ENCODE assay signal across 8 mouse cellular contexts in genomic region chr12:69129634-69130310, GRCm38 (mm10). TPM values are rescaled to one million over a fixed set of nuclear protein-coding genes. Genes with fewer than 3 reads are reported as not detected.
DNase-seq lines count a peak whose midpoint lies in the region; ATAC-seq and TF ChIP-seq lines count a peak whose summit lies in the region.

No protein-coding gene starts in this region.

- H3K36me3 ChIP-seq in midbrain, embryonic 10.5 days = no peaks in the 10 kb centered on the region
- no peaks in the 10 kb centered on the region for H3K36me3 ChIP-seq in midbrain, embryonic 14.5 days (ENCODE audit: control insufficient read depth, insufficient read depth, low read length)
- H3K36me3 ChIP-seq in neural tube, embryonic 12.5 days = no peaks in the 10 kb centered on the region

- H3K27ac ChIP-seq in cerebellum, adult 2 months (ENCODE audit: insufficient read depth, low read length) = no peak overlapping the region
- no peak overlapping the region for H3K27ac ChIP-seq in midbrain, embryonic 10.5 days (replicated peaks)
- H3K27ac ChIP-seq in midbrain, embryonic 14.5 days (replicated peaks; ENCODE audit: low read depth, low read length) = no peak overlapping the region
- H3K27ac ChIP-seq in neural tube, embryonic 12.5 days = no peak overlapping the region

- H3K9ac ChIP-seq in midbrain, embryonic 14.5 days (replicated peaks; ENCODE audit: low read length) = no peak overlapping the region
- H3K9ac ChIP-seq in neural tube, embryonic 12.5 days = no peak overlapping the region

- TF ChIP-seq POLR2A in cerebellum, adult 2 months (IDR thresholded peaks at IDR 0.05; ENCODE audit: borderline replicate concordance, insufficient read depth, low read length) = no peak

- no peaks in the 10 kb centered on the region for H3K9me3 ChIP-seq in midbrain, embryonic 10.5 days (replicated peaks)
- no peaks in the 10 kb centered on the region for H3K9me3 ChIP-seq in midbrain, embryonic 14.5 days (ENCODE audit: control insufficient read depth, low read length)
- H3K9me3 ChIP-seq in neural tube, embryonic 12.5 days = no peaks in the 10 kb centered on the region

- ATAC-seq in midbrain, embryonic 14.5 days (ENCODE audit: low FRiP score, low TSS enrichment) = no peak
- ATAC-seq in neural tube, embryonic 12.5 days (ENCODE audit: low FRiP score, low read depth) = no peak

- TF ChIP-seq CTCF in cerebellum, adult 2 months (IDR thresholded peaks at IDR 0.05; ENCODE audit: borderline replicate concordance, insufficient read depth, low read depth, low read length) = no peak

- DNase-seq in cerebellum, adult 2 months = no peak
- no peak for DNase-seq in cerebellum, postnatal 25 days
- no peak for DNase-seq in midbrain, embryonic 10.5 days (ENCODE audit: low spot score)
- no peak for DNase-seq in midbrain, embryonic 14.5 days
- DNase-seq in induced T-regulatory cell, adult 2 months (ENCODE audit: low read depth) = peak; percentile 18
- DNase-seq in cerebellum, adult 8-10 months = no peak
- DNase-seq in ovary, adult 18-20 months (ENCODE audit: low spot score) = no peak

- peak overlapping the region; percentile 24 for H3K4me3 ChIP-seq in cerebellum, adult 2 months (replicated peaks; ENCODE audit: insufficient read depth, low read depth, low read length)
- 0 out of 2 replicates have a peak overlapping the region, but pooled peaks have one; percentile 4 for H3K4me3 ChIP-seq in midbrain, embryonic 10.5 days
- H3K4me3 ChIP-seq in midbrain, embryonic 14.5 days (replicated peaks; ENCODE audit: low read depth, low read length) = no peak overlapping the region
- H3K4me3 ChIP-seq in neural tube, embryonic 12.5 days = no peak overlapping the region

- H3K27me3 ChIP-seq in cerebellum, adult 2 months (ENCODE audit: control insufficient read depth, insufficient read depth, low read length) = no peaks in the 10 kb centered on the region
- no peaks in the 10 kb centered on the region for H3K27me3 ChIP-seq in midbrain, embryonic 10.5 days (ENCODE audit: low read depth, poor library complexity, severe bottlenecking)
- H3K27me3 ChIP-seq in midbrain, embryonic 14.5 days (ENCODE audit: control insufficient read depth, insufficient read depth, low read length) = no peaks in the 10 kb centered on the region
- H3K27me3 ChIP-seq in neural tube, embryonic 12.5 days (replicated peaks) = no peaks in the 10 kb centered on the region

- WGBS in cerebellum, adult 2 months = 33% methylated on average over 18 of the region's 18 CpGs
- 46% methylated on average over 17 of the region's 18 CpGs for WGBS in midbrain, embryonic 10.5 days
- 49% methylated on average over 18 of the region's 18 CpGs for WGBS in midbrain, embryonic 14.5 days
- WGBS in neural tube, embryonic 12.5 days = 40% methylated on average over 18 of the region's 18 CpGs

- no peak overlapping the region for H3K4me2 ChIP-seq in midbrain, embryonic 14.5 days (ENCODE audit: low read length)
- H3K4me2 ChIP-seq in neural tube, embryonic 12.5 days (replicated peaks) = peak overlapping the region; percentile 41

- no peaks in the 10 kb centered on the region for H3K4me1 ChIP-seq in cerebellum, adult 2 months (ENCODE audit: control insufficient read depth, insufficient read depth, low read length)
- H3K4me1 ChIP-seq in midbrain, embryonic 10.5 days = peaks cover 10% of the 10 kb centered on the region; the same call in 1 of the 2 replicates
- H3K4me1 ChIP-seq in midbrain, embryonic 14.5 days (ENCODE audit: control insufficient read depth, insufficient read depth, low read length) = no peaks in the 10 kb centered on the region
- H3K4me1 ChIP-seq in neural tube, embryonic 12.5 days = no peaks in the 10 kb centered on the region

RNA-seq across cellular contexts. Expression of gene Rps29, which starts 29.2 kb away (rescaled TPM):
- 1,000 and 1,063 TPM in 2 replicates for polyA plus RNA-seq in cerebellum, adult 2 months (2012; rRNA removed)
- polyA plus RNA-seq in midbrain, embryonic 10.5 days (2016; fragmentation: Nextera tagmentation; extraction: Ambion mirVana) = 1,159 and 1,322 TPM in 2 replicates
- polyA plus RNA-seq in midbrain, embryonic 14.5 days (2014; fragmentation: Nextera tagmentation; extraction: Ambion mirVana) = 1,138 and 1,407 TPM in 2 replicates
- polyA plus RNA-seq in neural tube, embryonic 12.5 days (2016; fragmentation: Nextera tagmentation; extraction: Ambion mirVana) = 1,233 and 1,267 TPM in 2 replicates

RNA-seq across cellular contexts. Expression of gene Lrr1, which starts 38.8 kb away (rescaled TPM):
- 0.15 TPM in 1 of 2 replicates, not detected in the other for polyA plus RNA-seq in cerebellum, adult 2 months (2012; rRNA removed)
- polyA plus RNA-seq in midbrain, embryonic 10.5 days (2016; fragmentation: Nextera tagmentation; extraction: Ambion mirVana) = 33.3 and 35.8 TPM in 2 replicates
- polyA plus RNA-seq in midbrain, embryonic 14.5 days (2014; fragmentation: Nextera tagmentation; extraction: Ambion mirVana) = 4.3 and 5.5 TPM in 2 replicates
- 13.8 and 17.4 TPM in 2 replicates for polyA plus RNA-seq in neural tube, embryonic 12.5 days (2016; fragmentation: Nextera tagmentation; extraction: Ambion mirVana)

RNA-seq across cellular contexts. Expression of gene Rpl36al, which starts 54.1 kb away (rescaled TPM):
- 321 and 360 TPM in 2 replicates for polyA plus RNA-seq in cerebellum, adult 2 months (2012; rRNA removed)
- polyA plus RNA-seq in midbrain, embryonic 10.5 days (2016; fragmentation: Nextera tagmentation; extraction: Ambion mirVana) = 467 and 542 TPM in 2 replicates
- polyA plus RNA-seq in midbrain, embryonic 14.5 days (2014; fragmentation: Nextera tagmentation; extraction: Ambion mirVana) = 340 and 383 TPM in 2 replicates
- 443 and 444 TPM in 2 replicates for polyA plus RNA-seq in neural tube, embryonic 12.5 days (2016; fragmentation: Nextera tagmentation; extraction: Ambion mirVana)

RNA-seq across cellular contexts. Expression of gene Mgat2, which starts 54.2 kb away (rescaled TPM):
- polyA plus RNA-seq in cerebellum, adult 2 months (2012; rRNA removed) = 15.9 and 16.4 TPM in 2 replicates
- 32.6 and 34.3 TPM in 2 replicates for polyA plus RNA-seq in midbrain, embryonic 10.5 days (2016; fragmentation: Nextera tagmentation; extraction: Ambion mirVana)
- polyA plus RNA-seq in midbrain, embryonic 14.5 days (2014; fragmentation: Nextera tagmentation; extraction: Ambion mirVana) = 37.6 and 39.9 TPM in 2 replicates
- polyA plus RNA-seq in neural tube, embryonic 12.5 days (2016; fragmentation: Nextera tagmentation; extraction: Ambion mirVana) = 50.7 and 51.2 TPM in 2 replicates

Comparison
In these comparisons a context has a peak if more than half of its experiments do, and no peak if none do; other contexts are left out.
1. H3K4me3 ChIP-seq: peak in cerebellum, adult 2 months (single experiment) and midbrain, embryonic 10.5 days (single experiment); none in midbrain, embryonic 14.5 days (single experiment) and neural tube, embryonic 12.5 days (single experiment).